Mouse (Mus musculus) thymus, adult 2 months (tissue): Measurements from ENCODE around the gene Ube2d2b.

Experiments
- CTCF ChIP-seq: fragments of 200-500 bp; IDR thresholded peaks from 2 replicates; pipeline ENCODE4 v1.5.1; 2012; ENCODE audit warnings: mild to moderate bottlenecking, control low read depth, low read length, moderate library complexity, borderline replicate concordance; ENCODE audit not compliant: control insufficient read depth, poor library complexity, insufficient read depth; ENCODE audit errors: extremely low read depth
- POLR2A ChIP-seq: fragments of 200-500 bp; IDR thresholded peaks from 2 replicates; pipeline ENCODE4 v1.6.1; 2012; ENCODE audit warnings: mild to moderate bottlenecking, low read length, control low read depth, moderate library complexity; ENCODE audit not compliant: control insufficient read depth, poor library complexity, insufficient read depth; ENCODE audit errors: extremely low read depth

DNA sequence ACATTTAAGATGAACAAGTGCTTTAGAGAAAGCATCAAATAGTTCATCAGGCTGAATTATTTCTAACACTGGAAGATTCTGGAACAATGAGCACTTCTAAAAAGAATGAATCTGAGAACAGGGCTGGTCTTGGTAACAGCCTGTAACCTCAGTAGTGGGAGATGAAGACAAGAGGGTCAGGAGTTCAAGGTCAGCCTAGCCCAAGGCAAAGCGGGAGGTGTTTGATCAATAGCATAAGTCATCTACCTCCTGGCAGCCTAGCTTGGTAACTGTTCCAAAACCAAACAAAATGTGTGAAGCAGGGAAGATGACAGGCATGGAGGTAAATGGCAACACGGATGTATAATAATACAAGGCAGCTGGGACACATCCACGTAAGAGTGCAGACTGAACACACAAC lies 34.1 kb downstream of the Ube2d2b start:
- no peak for TF ChIP-seq POLR2A
- no peak for TF ChIP-seq CTCF
